Mouse (Mus musculus) ovary, adult 2 months (tissue): ENCODE results near the gene Exph5. TPM values are rescaled to one million over a fixed set of nuclear protein-coding genes. Genes with fewer than 3 reads are reported as not detected.

Experiments
- polyA plus RNA-seq: library from polyadenylated mRNA; depleted of rRNA; stranded (reverse); fragments of >200 nt; gene quantifications from 2 replicates; pipeline ENCODE4 v1.2.3, GENCODE M21; 2012; rRNA removed

The Exph5 gene
- 0.24 TPM in 2 replicates for polyA plus RNA-seq

DNA sequence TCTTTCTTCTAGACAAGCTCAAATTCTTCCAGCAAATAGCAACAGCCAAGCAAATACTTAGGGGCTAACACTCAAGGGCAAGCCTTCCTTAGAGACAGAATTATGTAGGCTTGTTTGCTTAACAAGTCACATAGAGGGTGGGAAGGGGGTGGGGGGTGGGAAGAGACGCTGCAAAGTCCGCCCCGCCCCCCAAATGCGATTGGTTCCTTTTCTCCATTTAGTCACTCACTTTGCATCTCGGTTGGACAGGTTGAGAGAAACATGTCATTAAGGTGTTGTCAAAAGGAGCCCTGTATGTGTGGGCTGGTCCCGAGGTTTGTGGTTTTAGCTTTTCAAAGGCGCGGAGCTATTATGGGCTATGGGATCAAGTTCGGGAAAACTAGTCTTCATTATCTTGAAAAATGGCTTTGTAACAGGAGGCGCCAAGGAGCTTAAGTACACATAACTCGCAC, at the start of gene Exph5:
Gene Exph5 (plus strand): TSS at position 402 of the 452 bp plus-strand sequence.

GRCm38 (mm10) chr9:53383951-53384866, 82.7 kb downstream of the Exph5 start, which contains the start of gene Kdelc2:
Kdelc2 (plus strand) TSS chr9:53384025.

GRCm38 (mm10) chr9:53402291-53402711, 100.8 kb downstream of the Exph5 start, which contains the start of gene 4930550C14Rik:
4930550C14Rik (plus strand) TSS chr9:53402325.

Other genes with a start within 250 kb of the Exph5 start
- 0.57 and 0.77 TPM in 2 replicates for gene Ddx10, start 53.6 kb upstream of the Exph5 start, polyA plus RNA-seq
- gene Kdelc2, start 82.4 kb downstream of the Exph5 start, polyA plus RNA-seq = 12.1 and 23.5 TPM in 2 replicates
- gene 4930550C14Rik, start 100.7 kb downstream of the Exph5 start, polyA plus RNA-seq = 0.16 and 0.24 TPM in 2 replicates
- 0.88 and 2.3 TPM in 2 replicates for gene Atm, start 235.1 kb downstream of the Exph5 start, polyA plus RNA-seq
- 3.3 and 5.6 TPM in 2 replicates for gene Npat, start 235.4 kb downstream of the Exph5 start, polyA plus RNA-seq